Mouse (Mus musculus) embryonic facial prominence, embryonic 13.5 days (tissue): ENCODE measurements around the gene C530008M17Rik. TPM values are rescaled to one million over a fixed set of nuclear protein-coding genes. Genes with fewer than 3 reads are reported as not detected.

Experiments
- ATAC-seq: fragments of 200-750 bp; cut with Nextera tagmentation; 2 replicates; pipeline ENCODE4 v1.8.0; 2017; ENCODE audit warnings: low read depth; ENCODE audit not compliant: insufficient number of reproducible peaks, insufficient read depth, low FRiP score, low TSS enrichment
- H3K27ac ChIP-seq: fragments of 300-500 bp; sonication (generic); 2 replicates; pipeline ENCODE4 v1.5.1; 2015; ENCODE audit warnings: moderate library complexity, mild to moderate bottlenecking, inconsistent platforms
- H3K27me3 ChIP-seq: fragments of 300-500 bp; sonication (generic); 2 replicates; pipeline ENCODE4 v1.6.1; 2015; ENCODE audit warnings: mild to moderate bottlenecking, inconsistent platforms
- H3K36me3 ChIP-seq: fragments of 300-500 bp; sonication (generic); 2 replicates; pipeline ENCODE4 v1.6.1; 2015; ENCODE audit warnings: mild to moderate bottlenecking, inconsistent platforms
- H3K4me1 ChIP-seq: fragments of 300-500 bp; sonication (generic); 2 replicates; pipeline ENCODE4 v1.6.1; 2015; ENCODE audit warnings: inconsistent platforms
- H3K4me2 ChIP-seq: fragments of 300-500 bp; sonication (generic); 2 replicates; pipeline ENCODE4 v1.6.1; 2015; ENCODE audit warnings: moderate library complexity, mild to moderate bottlenecking, inconsistent platforms
- H3K4me3 ChIP-seq: fragments of 300-500 bp; sonication (generic); 2 replicates; pipeline ENCODE4 v1.5.1; 2015; ENCODE audit warnings: mild to moderate bottlenecking, inconsistent platforms
- H3K9ac ChIP-seq: fragments of 300-500 bp; sonication (generic); 2 replicates; pipeline ENCODE4 v1.6.1; 2015; ENCODE audit warnings: mild to moderate bottlenecking, inconsistent platforms
- H3K9me3 ChIP-seq: fragments of 300-500 bp; sonication (generic); 2 replicates; pipeline ENCODE4 v1.6.1; 2016; ENCODE audit warnings: inconsistent platforms
- WGBS: fragments of 180-500 bp; shearing (Covaris S2); methylation state at CpG from one replicate; pipeline ENCODE4 v1.1.7; 2015; ENCODE audit warnings: mixed read lengths; 5-methylcytosine and 5-hydroxymethylcytosine counted together
- polyA plus RNA-seq: library from polyadenylated mRNA; unstranded; fragments of >200 nt; fragmentation: Nextera tagmentation; extraction: Ambion mirVana; gene quantifications from 2 replicates; pipeline ENCODE4 v1.2.1, GENCODE M21; 2015

Gene C530008M17Rik
- polyA plus RNA-seq, 1 experiment from 2014 or later = 20.3 TPM

GRCm38 (mm10) chr5:76847106-76847505 is 190.8 kb downstream of the C530008M17Rik start:
- Histone ChIP-seq H3K9me3 (no peaks in the 10 kb centered on the region), H3K9ac (no peak overlapping the region), H3K4me1 (no peaks in the 10 kb centered on the region), H3K4me2 (no peak overlapping the region), H3K4me3 (no peak overlapping the region), H3K36me3 (no peaks in the 10 kb centered on the region; the same call in 1 of the 2 replicates), H3K27me3 (no peaks in the 10 kb centered on the region), H3K27ac (no peak overlapping the region)
- 88% methylated on average over 6 of the region's 6 CpGs for WGBS
- no peak for ATAC-seq

DNA sequence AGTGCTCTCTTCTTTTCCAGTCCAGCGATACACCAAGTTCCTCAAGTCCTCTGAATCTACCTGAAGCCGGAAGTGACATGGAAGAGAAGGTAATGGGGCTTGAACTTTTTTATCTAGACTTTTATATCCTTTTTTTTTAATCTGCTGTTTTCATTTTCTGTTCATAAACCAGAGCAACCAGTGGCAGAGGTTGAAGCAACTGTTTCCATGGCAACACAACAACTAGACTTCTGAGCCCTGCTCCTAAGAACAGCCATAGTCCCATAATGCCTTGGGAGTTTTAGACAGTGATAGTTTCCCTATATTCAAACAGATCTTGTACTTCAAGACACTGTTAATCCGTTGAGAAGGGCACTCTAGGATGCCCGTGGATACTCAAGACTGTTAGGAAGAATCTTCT is 195.0 kb downstream of the C530008M17Rik start:
- H3K4me1 ChIP-seq = peaks cover 4% of the 10 kb centered on the region
- H3K4me3 ChIP-seq = no peak overlapping the region
- 83% methylated on average over 4 of the region's 4 CpGs for WGBS
- H3K9ac ChIP-seq = no peak overlapping the region
- no peak overlapping the region for H3K27ac ChIP-seq
- peaks cover 5% of the 10 kb centered on the region; the same call in 1 of the 2 replicates for H3K36me3 ChIP-seq
- no peaks in the 10 kb centered on the region for H3K9me3 ChIP-seq
- H3K4me2 ChIP-seq = no peak overlapping the region
- no peak for ATAC-seq
- peaks cover 15% of the 10 kb centered on the region for H3K27me3 ChIP-seq

GRCm38 (mm10) chr5:76853549-76853948 is 197.2 kb downstream of the C530008M17Rik start:
- no peak overlapping the region for H3K27ac ChIP-seq
- H3K36me3 ChIP-seq = peaks cover 13% of the 10 kb centered on the region
- peaks cover 11% of the 10 kb centered on the region for H3K4me1 ChIP-seq
- peaks cover 38% of the 10 kb centered on the region for H3K27me3 ChIP-seq
- no peak overlapping the region for H3K4me3 ChIP-seq
- WGBS = 13% methylated on average over 10 of the region's 10 CpGs
- no peaks in the 10 kb centered on the region for H3K9me3 ChIP-seq
- no peak overlapping the region for H3K9ac ChIP-seq
- ATAC-seq = peak; percentile 59; the same call in 1 of the 2 replicates
- H3K4me2 ChIP-seq = no peak overlapping the region

GRCm38 (mm10) chr5:76855829-76856600 is 199.7 kb downstream of the C530008M17Rik start:
- 31% methylated on average over 25 of the region's 25 CpGs for WGBS
- Histone ChIP-seq H3K27ac (no peak overlapping the region), H3K4me1 (peaks cover 17% of the 10 kb centered on the region), H3K9ac (peak overlapping the region; percentile 63; the same call in 1 of the 2 replicates), H3K4me3 (peak overlapping the region; percentile 44), H3K9me3 (no peaks in the 10 kb centered on the region), H3K27me3 (peaks cover 42% of the 10 kb centered on the region), H3K36me3 (peaks cover 16% of the 10 kb centered on the region), H3K4me2 (peak overlapping the region; percentile 79)
- ATAC-seq = no peak

DNA sequence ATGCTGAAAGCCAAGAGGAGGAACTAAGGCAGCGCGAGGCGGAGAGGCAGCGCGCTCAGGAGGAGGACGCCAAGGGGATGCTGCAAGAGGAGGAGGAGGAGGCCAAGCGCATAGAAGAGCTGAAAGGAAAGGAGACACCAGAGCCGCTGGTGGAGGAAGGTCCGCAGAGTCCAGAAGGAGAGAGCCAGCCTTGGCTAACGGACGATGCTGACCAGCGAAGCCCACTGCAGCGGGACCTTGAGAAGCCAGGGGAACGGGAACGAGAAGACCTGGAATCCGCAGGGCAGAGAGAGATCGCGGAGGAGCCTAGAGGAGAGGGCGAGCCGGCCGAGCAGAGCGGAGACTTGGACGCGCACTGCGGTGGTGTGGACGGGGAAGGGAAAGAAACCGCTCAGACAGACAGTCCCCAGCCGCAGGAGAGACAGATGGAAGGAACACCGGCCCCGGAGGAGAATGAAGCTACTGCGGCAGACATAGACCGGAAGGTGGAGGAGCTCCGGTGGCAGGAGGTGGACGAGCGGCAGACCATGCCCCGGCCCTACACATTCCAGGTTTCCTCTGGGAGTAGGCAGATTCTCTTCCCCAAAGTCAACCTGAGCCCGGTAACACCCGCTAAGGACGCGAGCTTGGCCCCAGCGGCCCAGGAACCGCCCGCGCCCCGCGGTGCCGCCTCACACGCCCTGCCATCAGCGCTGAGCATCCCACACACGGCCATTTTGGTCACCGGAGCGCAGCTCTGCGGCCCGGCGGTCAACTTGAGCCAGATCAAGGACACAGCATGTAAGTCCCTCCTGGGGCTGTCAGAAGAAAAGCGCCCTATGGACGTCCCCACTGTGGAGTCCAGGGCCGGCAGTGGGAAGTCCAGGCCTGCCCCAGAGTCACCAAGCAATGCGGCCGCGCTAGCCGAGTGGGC is 201.0 kb downstream of the C530008M17Rik start:
- no peak for ATAC-seq
- H3K4me2 ChIP-seq = peak overlapping the region; percentile 79
- H3K9ac ChIP-seq = peak overlapping the region; percentile 63
- H3K4me3 ChIP-seq = peak overlapping the region; percentile 44
- peaks cover 14% of the 10 kb centered on the region for H3K36me3 ChIP-seq
- no peaks in the 10 kb centered on the region for H3K9me3 ChIP-seq
- H3K27ac ChIP-seq = no peak overlapping the region
- peaks cover 42% of the 10 kb centered on the region for H3K27me3 ChIP-seq
- WGBS = 16% methylated on average over 62 of the region's 62 CpGs
- H3K4me1 ChIP-seq = peaks cover 17% of the 10 kb centered on the region

DNA sequence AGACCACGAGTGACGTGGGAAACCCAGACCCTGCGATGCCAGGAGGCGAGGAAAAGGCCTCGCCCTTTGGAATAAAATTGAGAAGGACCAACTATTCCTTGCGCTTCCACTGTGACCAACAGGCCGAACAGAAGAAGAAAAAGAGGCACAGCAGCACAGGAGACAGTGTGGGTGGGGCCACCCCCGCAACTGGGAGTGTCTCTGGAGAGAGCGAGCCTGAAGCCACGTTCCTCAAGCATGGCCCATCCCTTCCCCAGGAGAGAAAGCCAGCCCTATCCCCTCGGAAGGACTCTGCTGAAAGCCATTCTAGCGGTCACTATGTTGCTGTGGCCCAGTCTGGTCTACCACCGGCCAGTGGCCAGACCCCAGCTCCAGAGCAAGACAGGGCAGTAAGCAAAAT is 202.1 kb downstream of the C530008M17Rik start:
- no peak overlapping the region; the same call in 1 of the 2 replicates for H3K4me2 ChIP-seq
- no peaks in the 10 kb centered on the region for H3K9me3 ChIP-seq
- H3K27ac ChIP-seq = no peak overlapping the region
- 73% methylated on average over 13 of the region's 13 CpGs for WGBS
- peaks cover 17% of the 10 kb centered on the region for H3K4me1 ChIP-seq
- 0 out of 2 replicates have a peak overlapping the region, but pooled peaks have one; percentile 44 for H3K4me3 ChIP-seq
- H3K36me3 ChIP-seq = peaks cover 11% of the 10 kb centered on the region
- H3K27me3 ChIP-seq = peaks cover 42% of the 10 kb centered on the region
- H3K9ac ChIP-seq = 0 out of 2 replicates have a peak overlapping the region, but pooled peaks have one; percentile 63
- ATAC-seq = 0 out of 2 replicates have a peak, but pooled peaks have one; percentile 28

- Histone ChIP-seq H3K36me3 (peaks cover 32% of the 10 kb centered on the region), H3K4me1 (no peaks in the 10 kb centered on the region), H3K27me3 (no peaks in the 10 kb centered on the region), H3K4me2 (no peak overlapping the region), H3K4me3 (no peak overlapping the region), H3K27ac (no peak overlapping the region), H3K9me3 (no peaks in the 10 kb centered on the region), H3K9ac (no peak overlapping the region)
- ATAC-seq = no peak
- WGBS = 64% methylated on average over 8 of the region's 8 CpGs
These were observed 210.5 kb downstream of the C530008M17Rik start for GRCm38 (mm10) chr5:76866819-76867218.

DNA sequence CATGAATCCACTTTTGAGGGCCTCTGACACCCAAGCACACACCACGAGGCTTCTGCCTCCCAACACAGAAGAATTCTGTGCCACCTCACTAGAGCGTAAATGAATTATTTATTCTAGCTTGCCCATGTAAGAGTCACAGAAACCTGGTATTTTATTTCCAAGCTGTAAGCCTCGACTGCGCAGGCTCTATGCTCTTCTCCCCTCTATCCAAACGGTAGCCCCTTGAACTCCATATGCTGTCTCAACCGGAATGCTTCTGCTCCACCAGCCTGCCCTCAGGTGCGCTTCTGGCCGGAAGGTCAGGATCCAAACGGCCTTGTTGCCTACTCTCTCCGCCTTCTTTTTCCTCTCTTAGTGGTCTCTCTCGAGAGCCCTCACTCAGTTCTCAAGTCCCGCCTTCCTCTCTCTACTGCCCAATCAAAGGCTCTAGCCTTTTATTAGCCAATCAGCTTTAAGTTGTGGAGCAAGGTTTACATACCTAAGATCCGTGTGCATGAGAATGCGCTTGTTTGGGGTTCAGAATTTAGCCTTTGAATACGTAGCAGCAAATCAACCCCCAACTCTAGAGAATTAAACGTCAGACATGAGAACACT is 212.5 kb downstream of the C530008M17Rik start:
- Histone ChIP-seq H3K27me3 (no peaks in the 10 kb centered on the region), H3K9me3 (no peaks in the 10 kb centered on the region), H3K27ac (no peak overlapping the region), H3K9ac (peak overlapping the region; percentile 54), H3K4me3 (peak overlapping the region; percentile 35), H3K36me3 (peaks cover 40% of the 10 kb centered on the region), H3K4me1 (no peaks in the 10 kb centered on the region), H3K4me2 (peak overlapping the region; percentile 62)
- WGBS = 19% methylated on average over 16 of the region's 16 CpGs
- ATAC-seq = peak; percentile 86

DNA sequence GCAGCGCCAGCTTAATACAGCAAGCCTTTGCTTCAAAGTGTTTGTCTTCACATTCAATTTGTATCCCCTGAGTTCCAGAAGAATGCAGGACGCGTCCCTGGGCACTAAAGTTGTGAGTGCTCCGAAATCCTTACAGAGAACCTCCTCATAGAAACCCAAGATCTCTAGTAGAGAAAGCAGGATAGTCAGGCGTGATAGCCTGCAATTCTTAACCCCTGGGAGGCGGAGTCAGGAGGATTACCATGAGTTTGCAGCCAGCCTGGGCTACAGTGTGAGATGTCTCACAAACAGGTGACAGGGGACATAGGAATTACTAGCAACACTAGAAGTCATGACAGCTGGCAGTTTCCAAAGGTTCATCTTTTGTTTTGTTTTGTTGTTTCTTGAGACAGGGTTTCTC is 213.2 kb downstream of the C530008M17Rik start:
- ATAC-seq = no peak
- Histone ChIP-seq H3K27ac (no peak overlapping the region), H3K4me2 (peak overlapping the region; percentile 62), H3K27me3 (no peaks in the 10 kb centered on the region), H3K4me1 (no peaks in the 10 kb centered on the region), H3K9ac (peak overlapping the region; percentile 54), H3K4me3 (peak overlapping the region; percentile 35), H3K9me3 (no peaks in the 10 kb centered on the region), H3K36me3 (peaks cover 48% of the 10 kb centered on the region)
- 47% methylated on average over 6 of the region's 6 CpGs for WGBS

GRCm38 (mm10) chr5:76876106-76876758 is 219.9 kb downstream of the C530008M17Rik start:
- Histone ChIP-seq H3K27ac (no peak overlapping the region), H3K36me3 (peaks cover 58% of the 10 kb centered on the region), H3K4me2 (no peak overlapping the region), H3K27me3 (no peaks in the 10 kb centered on the region), H3K4me1 (no peaks in the 10 kb centered on the region), H3K9ac (no peak overlapping the region), H3K9me3 (no peaks in the 10 kb centered on the region), H3K4me3 (no peak overlapping the region)
- WGBS = 87% methylated on average over 25 of the region's 25 CpGs
- no peak for ATAC-seq

DNA sequence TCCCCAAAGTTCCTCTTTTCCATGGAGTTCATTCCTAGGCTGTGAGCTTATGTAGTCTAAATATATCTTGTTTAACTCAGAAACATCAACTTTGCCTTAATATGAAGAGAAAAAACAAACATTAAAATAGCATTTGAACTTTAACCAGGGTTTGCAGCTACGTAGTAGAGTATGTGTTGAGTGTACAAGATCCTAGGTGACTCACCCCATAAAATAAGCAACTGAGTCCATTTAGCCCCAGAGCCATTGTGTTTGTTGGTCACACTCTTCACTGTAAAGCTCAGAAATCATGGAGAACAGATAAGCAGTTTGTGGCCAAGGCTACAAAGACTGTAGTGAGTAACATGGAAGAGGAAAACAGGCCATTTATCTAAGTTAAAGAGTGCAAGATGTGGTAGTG is 227.8 kb downstream of the C530008M17Rik start:
- Histone ChIP-seq H3K27me3 (no peaks in the 10 kb centered on the region), H3K9ac (no peak overlapping the region), H3K4me3 (no peak overlapping the region), H3K36me3 (peaks cover 63% of the 10 kb centered on the region), H3K27ac (no peak overlapping the region), H3K4me2 (no peak overlapping the region), H3K9me3 (no peaks in the 10 kb centered on the region), H3K4me1 (no peaks in the 10 kb centered on the region)
- no peak for ATAC-seq
- 90% methylated on average over 1 of the region's 1 CpGs for WGBS
